Mouse (Mus musculus) erythroblast, embryonic 14.5 days (primary cell): ENCODE measurements at regions not wholly inside any gene's neighbourhood (a gene's known extent, or its start where the extent isn't known, plus 50 kb on each side); places are given as distances from the start of the nearest gene placed in this dataset.

ENCODE experiments used
- GATA1 ChIP-seq: IDR thresholded peaks from 2 replicates; pipeline ENCODE4 v1.6.1; 2012; ENCODE audit warnings: low read length, inconsistent platforms, mixed read lengths
- TAL1 ChIP-seq: IDR thresholded peaks from 3 replicates; pipeline ENCODE4 v1.6.1; 2012; ENCODE audit warnings: low read length, inconsistent platforms, mixed read lengths

- no peak for TF ChIP-seq TAL1
- TF ChIP-seq GATA1, result no peak
These were observed 428.5 kb downstream of the Fam19a5 start for GRCm38 (mm10) chr15:87972641-87973040.
